Mouse (Mus musculus) spleen, postnatal 36 days (tissue): ENCODE results near the gene Dock7.

Experiments
- DNase-seq, 2 experiments: peaks; one replicate each; pipeline ENCODE4 v3.0.0; 2022; ENCODE audit warnings: low spot score in 2 of 2, mixed read lengths in 1 of 2

Gene Dock7

DNA sequence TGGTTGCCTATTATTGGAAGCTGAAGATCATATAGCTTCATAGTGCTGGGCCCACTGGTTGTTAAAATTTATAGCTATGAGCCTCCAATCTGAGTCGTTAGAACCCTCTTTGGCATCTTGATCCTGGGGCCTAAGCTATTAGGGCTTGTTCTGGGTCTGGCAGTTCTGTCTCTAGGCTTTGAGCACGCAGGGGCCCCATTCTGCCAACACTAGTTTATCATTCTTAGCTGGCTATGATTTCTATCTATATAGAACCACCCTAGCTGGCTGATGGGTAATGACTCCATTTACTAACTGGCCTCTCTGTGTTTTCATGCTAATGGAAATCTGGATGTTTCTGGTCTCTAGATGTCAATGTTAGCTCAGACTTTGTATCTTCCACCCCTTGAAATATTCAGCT, 203.0 kb downstream of the Dock7 start:
- DNase-seq = no peak

DNA sequence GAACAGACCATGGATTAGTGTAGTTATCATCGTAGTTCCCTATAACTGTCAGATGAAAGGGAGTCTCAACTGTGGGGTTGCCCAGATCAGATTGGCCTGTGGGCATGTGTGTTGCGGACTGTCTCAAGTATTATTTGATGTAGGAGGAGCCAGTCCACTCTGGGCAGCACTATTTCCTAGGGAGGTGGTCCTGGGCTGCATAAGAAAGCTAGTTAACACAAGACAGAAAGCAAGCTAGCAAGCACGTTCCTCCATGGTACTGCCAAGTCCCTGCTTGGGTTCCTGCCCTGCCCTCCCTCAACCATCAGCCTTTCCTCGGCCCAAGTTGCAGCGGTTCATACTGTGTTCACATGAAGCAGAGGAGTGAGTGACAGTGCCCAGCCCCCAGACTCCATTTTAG, 210.5 kb downstream of the Dock7 start:
- no peak for DNase-seq

DNA sequence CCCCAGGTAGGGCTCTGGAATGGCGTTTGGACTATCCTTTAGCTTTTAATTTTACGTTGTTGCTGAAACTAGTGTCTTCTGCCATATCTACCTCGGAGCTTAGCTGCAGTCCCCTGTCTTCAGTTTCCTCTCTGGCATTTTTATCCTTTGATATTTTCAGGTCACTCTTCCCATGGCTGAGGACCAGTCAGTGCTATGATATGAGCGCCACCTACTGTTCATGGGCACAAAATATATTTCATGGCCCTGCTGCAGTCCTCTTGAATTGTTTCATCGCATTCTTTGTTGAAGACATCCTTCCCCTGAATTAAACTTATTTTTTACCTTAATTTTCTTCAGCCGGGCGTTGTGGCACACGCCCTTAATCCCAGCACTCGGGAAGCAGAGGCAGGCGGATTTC, 233.6 kb downstream of the Dock7 start:
- no peak for DNase-seq
